Mouse (Mus musculus) stomach, postnatal 0 days (tissue): ENCODE results near the gene Gatc. TPM values are rescaled to one million over a fixed set of nuclear protein-coding genes. Genes with fewer than 3 reads are reported as not detected.
A peak's percentile ranks its signal among the peaks of the same experiment; 100 is the strongest.

Source experiments
- ATAC-seq: fragments of 200-750 bp; cut with Nextera tagmentation; 2 replicates; pipeline ENCODE4 v1.8.0; 2017; ENCODE audit not compliant: low FRiP score, low TSS enrichment
- DNase-seq: peaks from one replicate; pipeline ENCODE4 v3.0.0-alpha.2; 2016; ENCODE audit warnings: low spot score
- H3K27ac ChIP-seq: fragments of 300-500 bp; sonication (generic); replicated peaks from 2 replicates; pipeline ENCODE4 v1.5.1; 2014; ENCODE audit warnings: mild to moderate bottlenecking, control low read depth
- H3K27me3 ChIP-seq: fragments of 300-500 bp; sonication (generic); 2 replicates; pipeline ENCODE4 v1.6.1; 2014; ENCODE audit warnings: low read length; ENCODE audit not compliant: control insufficient read depth, insufficient read depth
- H3K36me3 ChIP-seq: fragments of 300-500 bp; sonication (generic); 2 replicates; pipeline ENCODE4 v1.6.1; 2014; ENCODE audit warnings: low read length, mixed read lengths; ENCODE audit not compliant: control insufficient read depth, insufficient read depth
- H3K4me1 ChIP-seq: fragments of 300-500 bp; sonication (generic); replicated peaks from 2 replicates; pipeline ENCODE4 v1.6.1; 2014; ENCODE audit warnings: antibody characterized with exemption; ENCODE audit not compliant: control insufficient read depth, insufficient read depth
- H3K4me2 ChIP-seq: fragments of 300-500 bp; sonication (generic); replicated peaks from 2 replicates; pipeline ENCODE4 v1.6.1; 2014; ENCODE audit warnings: low read depth, mild to moderate bottlenecking, control low read depth, moderate library complexity
- H3K4me3 ChIP-seq: fragments of 300-500 bp; sonication (generic); 2 replicates; pipeline ENCODE4 v1.5.1; 2014; ENCODE audit warnings: low read depth, low read length, control low read depth
- H3K9ac ChIP-seq: fragments of 300-500 bp; sonication (generic); 2 replicates; pipeline ENCODE4 v1.6.1; 2014; ENCODE audit warnings: mild to moderate bottlenecking, low read length, control low read depth, mixed read lengths
- H3K9me3 ChIP-seq: fragments of 300-500 bp; sonication (generic); 2 replicates; pipeline ENCODE4 v1.6.1; 2016; ENCODE audit warnings: low read length; ENCODE audit not compliant: control insufficient read depth
- CTCF ChIP-seq: IDR thresholded peaks from 2 replicates; pipeline ENCODE4 v1.5.1; 2016; ENCODE audit warnings: antibody characterized with exemption, low read depth, mild to moderate bottlenecking, moderate library complexity
- EP300 ChIP-seq: optimal IDR thresholded peaks from 2 replicates; pipeline ENCODE3; 2016; ENCODE audit warnings: antibody characterized with exemption
- WGBS: fragments of 180-500 bp; shearing (Covaris S2); extraction: QIAGEN DNeasy Blood & Tissue Kit; methylation state at CpG from one replicate; pipeline ENCODE4 v1.1.7; 2014; 5-methylcytosine and 5-hydroxymethylcytosine counted together
- polyA plus RNA-seq: library from polyadenylated mRNA; unstranded; fragments of >200 nt; fragmentation: Nextera tagmentation; extraction: Ambion mirVana; gene quantifications from 2 replicates; pipeline ENCODE4 v1.2.1, GENCODE M21; 2015

Gatc gene
- polyA plus RNA-seq, 1 experiment from 2014 or later = 12.9 TPM

- WGBS = under 1% methylated on average over 56 of the region's 66 CpGs
- Histone ChIP-seq H3K36me3 (peaks cover 6% of the 10 kb centered on the region), H3K4me1 (peaks cover 4% of the 10 kb centered on the region), H3K27ac (peak within 1 kb of the TSS; percentile 95), H3K4me3 (peak within 1 kb of the TSS; percentile 87), H3K9ac (peak within 1 kb of the TSS; percentile 82), H3K27me3 (no peaks in the 10 kb centered on the region), H3K9me3 (no peaks in the 10 kb centered on the region), H3K4me2 (peak within 1 kb of the TSS; percentile 81)
- ATAC-seq (peak; percentile 95), DNase-seq (peak; percentile 99)
- TF ChIP-seq EP300 = peak; percentile 95
- TF ChIP-seq CTCF = peak; percentile 40; the same call in 1 of the 2 replicates
Measured at GRCm38 (mm10) chr5:115300792-115301614, 40.0 kb downstream of the Gatc start, which contains the start of gene Dynll1. Gene Dynll1 (minus strand): TSS chr5:115300999.

- H3K4me3 ChIP-seq = peak overlapping the region; percentile 87
- WGBS = under 1% methylated on average over 46 of the region's 46 CpGs
- TF ChIP-seq EP300 (peak; percentile 3), CTCF (peak; percentile 69)
Measured at GRCm38 (mm10) chr5:115300035-115300744, 40.8 kb downstream of the Gatc start.

GRCm38 (mm10) chr5:115296347-115296746, 44.6 kb downstream of the Gatc start:
- no peak overlapping the region for H3K4me2 ChIP-seq
- no peaks in the 10 kb centered on the region for H3K9me3 ChIP-seq
- TF ChIP-seq EP300 (no peak), CTCF (no peak)
- H3K4me3 ChIP-seq = no peak overlapping the region
- H3K27me3 ChIP-seq = no peaks in the 10 kb centered on the region
- WGBS = 44% methylated on average over 10 of the region's 10 CpGs
- H3K9ac ChIP-seq = no peak overlapping the region
- peaks cover 10% of the 10 kb centered on the region for H3K36me3 ChIP-seq
- ATAC-seq (peak; percentile 45), DNase-seq (peak; percentile 66)
- H3K27ac ChIP-seq = peak overlapping the region; percentile 79
- H3K4me1 ChIP-seq = peaks cover 2% of the 10 kb centered on the region; the same call in 1 of the 2 replicates

More at GRCm38 (mm10) chr5:115300035-115300744, 40.8 kb downstream of the Gatc start:
- H3K9me3 ChIP-seq = no peaks in the 10 kb centered on the region
- peak; percentile 13 for ATAC-seq
- H3K36me3 ChIP-seq = peaks cover 10% of the 10 kb centered on the region
- H3K4me1 ChIP-seq = peaks cover 4% of the 10 kb centered on the region
- H3K4me2 ChIP-seq = peak overlapping the region; percentile 63
- peak; percentile 78 for DNase-seq
- no peaks in the 10 kb centered on the region for H3K27me3 ChIP-seq
- peak overlapping the region; percentile 82 for H3K9ac ChIP-seq
- peak overlapping the region; percentile 95 for H3K27ac ChIP-seq

- H3K27me3 ChIP-seq = no peaks in the 10 kb centered on the region
- H3K9me3 ChIP-seq = no peaks in the 10 kb centered on the region
- WGBS = 92% methylated on average over 8 of the region's 8 CpGs
- TF ChIP-seq CTCF (peak; percentile 49), EP300 (no peak)
- peaks cover 2% of the 10 kb centered on the region; the same call in 1 of the 2 replicates for H3K4me1 ChIP-seq
- H3K9ac ChIP-seq = no peak overlapping the region
- no peak overlapping the region for H3K27ac ChIP-seq
- no peak overlapping the region for H3K4me3 ChIP-seq
- no peak overlapping the region for H3K4me2 ChIP-seq
- DNase-seq (no peak), ATAC-seq (no peak)
- peaks cover 13% of the 10 kb centered on the region for H3K36me3 ChIP-seq
Measured at GRCm38 (mm10) chr5:115294173-115294572, 46.8 kb downstream of the Gatc start.

GRCm38 (mm10) chr5:115284735-115285134, 56.2 kb downstream of the Gatc start:
- Histone ChIP-seq H3K36me3 (peaks cover 3% of the 10 kb centered on the region; the same call in 1 of the 2 replicates), H3K27me3 (no peaks in the 10 kb centered on the region), H3K4me3 (no peak overlapping the region), H3K9ac (no peak overlapping the region), H3K4me2 (no peak overlapping the region), H3K27ac (no peak overlapping the region), H3K9me3 (no peaks in the 10 kb centered on the region), H3K4me1 (peaks cover 3% of the 10 kb centered on the region; the same call in 1 of the 2 replicates)
- no peak for ATAC-seq
- DNase-seq = no peak
- TF ChIP-seq CTCF (peak; percentile 64), EP300 (no peak)
- WGBS = 81% methylated on average over 3 of the region's 3 CpGs

Other genes with a start within 250 kb of the Gatc start
- 17.9 and 22.2 TPM in 2 replicates for gene Gm10401, start 242.9 kb downstream of the Gatc start, polyA plus RNA-seq
- 70.6 and 73.8 TPM in 2 replicates for gene Acads, start 221.8 kb downstream of the Gatc start, polyA plus RNA-seq
- gene Unc119b, start 206.2 kb downstream of the Gatc start, polyA plus RNA-seq = 12.7 and 12.9 TPM in 2 replicates
- 30.4 and 34.0 TPM in 2 replicates for gene Mlec, start 183.0 kb downstream of the Gatc start, polyA plus RNA-seq
- gene Cabp1, start 146.8 kb downstream of the Gatc start, polyA plus RNA-seq = 0.44 and 0.67 TPM in 2 replicates
- 83.9 and 85.3 TPM in 2 replicates for gene Pop5, start 105.3 kb downstream of the Gatc start, polyA plus RNA-seq
- gene Rnf10, start 68.3 kb downstream of the Gatc start, polyA plus RNA-seq = 84.0 and 93.0 TPM in 2 replicates
- gene Coq5, start 61.5 kb downstream of the Gatc start, polyA plus RNA-seq = 32.6 and 32.9 TPM in 2 replicates
- gene Dynll1, start 40.2 kb downstream of the Gatc start, polyA plus RNA-seq = 1,661 and 1,792 TPM in 2 replicates
- gene Srsf9, start 14.0 kb downstream of the Gatc start, polyA plus RNA-seq = 121 and 129 TPM in 2 replicates
- 63.3 and 65.4 TPM in 2 replicates for gene Triap1, start within 50 bp of the Gatc start, polyA plus RNA-seq
- gene Cox6a1, start 7.8 kb upstream of the Gatc start, polyA plus RNA-seq = 1,431 and 1,574 TPM in 2 replicates
- 3.2 and 3.6 TPM in 2 replicates for gene Msi1, start 88.4 kb upstream of the Gatc start, polyA plus RNA-seq
- 464 and 489 TPM in 2 replicates for gene Pla2g1b, start 125.1 kb upstream of the Gatc start, polyA plus RNA-seq
- gene Sirt4, start 143.5 kb upstream of the Gatc start, polyA plus RNA-seq = 10.1 and 11.5 TPM in 2 replicates
- gene Pxn, start 165.5 kb upstream of the Gatc start, polyA plus RNA-seq = 21.1 and 25.8 TPM in 2 replicates
- 1,317 and 1,335 TPM in 2 replicates for gene Rplp0, start 218.3 kb upstream of the Gatc start, polyA plus RNA-seq
- gene Gcn1l1, start 224.1 kb upstream of the Gatc start, polyA plus RNA-seq = 11.2 and 11.7 TPM in 2 replicates